Mouse (Mus musculus) heart, postnatal 0 days (tissue): ENCODE results near the gene Snupn. TPM values are rescaled to one million over a fixed set of nuclear protein-coding genes. Genes with fewer than 3 reads are reported as not detected.
"Not testable (repeated sequence)": the region's sequence is repeated elsewhere in the genome, so short reads cannot be mapped to it uniquely, and the experiment has no call there.

Experiments used
- ATAC-seq: fragments of 200-750 bp; cut with Nextera tagmentation; 2 replicates; pipeline ENCODE4 v1.8.0; 2017; ENCODE audit warnings: low read depth, moderate number of reproducible peaks, moderate library complexity; ENCODE audit not compliant: insufficient read depth
- DNase-seq: peaks from one replicate; pipeline ENCODE4 v3.0.0-alpha.2; 2016; ENCODE audit warnings: low spot score
- H3K27ac ChIP-seq: fragments of 300-500 bp; sonication (generic); 2 replicates; pipeline ENCODE4 v1.5.1; 2014; ENCODE audit warnings: low read depth, mild to moderate bottlenecking
- H3K27me3 ChIP-seq: fragments of 300-500 bp; sonication (generic); 2 replicates; pipeline ENCODE4 v1.6.1; 2014; ENCODE audit warnings: low read length, mixed read lengths; ENCODE audit not compliant: control insufficient read depth, insufficient read depth
- H3K36me3 ChIP-seq: fragments of 300-500 bp; sonication (generic); replicated peaks from 2 replicates; pipeline ENCODE4 v1.6.1; 2014; ENCODE audit warnings: low read length, mixed read lengths; ENCODE audit not compliant: control insufficient read depth, insufficient read depth
- H3K4me1 ChIP-seq: fragments of 300-500 bp; sonication (generic); 2 replicates; pipeline ENCODE4 v1.6.1; 2014; ENCODE audit warnings: antibody characterized with exemption; ENCODE audit not compliant: control insufficient read depth, insufficient read depth
- H3K4me2 ChIP-seq: fragments of 300-500 bp; sonication (generic); 2 replicates; pipeline ENCODE4 v1.6.1; 2014; ENCODE audit warnings: low read depth, mild to moderate bottlenecking, low read length, moderate library complexity
- H3K4me3 ChIP-seq: fragments of 300-500 bp; sonication (generic); 2 replicates; pipeline ENCODE4 v1.5.1; 2014; ENCODE audit warnings: low read depth, low read length
- H3K9ac ChIP-seq: fragments of 300-500 bp; sonication (generic); replicated peaks from 2 replicates; pipeline ENCODE4 v1.6.1; 2014; ENCODE audit warnings: low read depth, low read length, mixed read lengths
- H3K9me3 ChIP-seq: fragments of 300-500 bp; sonication (generic); replicated peaks from 2 replicates; pipeline ENCODE4 v1.6.1; 2016; ENCODE audit warnings: low read length; ENCODE audit not compliant: control insufficient read depth
- CTCF ChIP-seq: IDR thresholded peaks from 2 replicates; pipeline ENCODE4 v1.5.1; 2016; ENCODE audit warnings: antibody characterized with exemption, control low read depth, low read depth
- EP300 ChIP-seq: IDR thresholded peaks from 2 replicates; pipeline ENCODE4 v1.6.1; 2016; ENCODE audit warnings: antibody characterized with exemption, low read depth
- WGBS: fragments of 180-500 bp; shearing (Covaris S2); extraction: QIAGEN DNeasy Blood & Tissue Kit; methylation state at CpG from one replicate; pipeline ENCODE4 v1.1.7; 2014; 5-methylcytosine and 5-hydroxymethylcytosine counted together
- polyA plus RNA-seq: library from polyadenylated mRNA; unstranded; fragments of >200 nt; fragmentation: Nextera tagmentation; extraction: Ambion mirVana; gene quantifications from 2 replicates; pipeline ENCODE4 v1.2.1, GENCODE M21; 2015
- total RNA-seq: library from RNA; depleted of rRNA; stranded (reverse); fragments of >200 nt; gene quantifications from 2 replicates; pipeline ENCODE4 v1.2.3, GENCODE M21; 2014; ENCODE audit warnings: low replicate concordance; rRNA removed

The Snupn gene
- 2.8 and 9.6 TPM in 2 replicates for total RNA-seq
- 14.9 and 15.8 TPM in 2 replicates for polyA plus RNA-seq

- Histone ChIP-seq H3K4me1 (0 out of 2 replicates have a peak, but pooled peaks cover 5% of the 10 kb centered on the region), H3K27me3 (no peaks in the 10 kb centered on the region), H3K9me3 (no peaks in the 10 kb centered on the region), H3K36me3 (no peaks in the 10 kb centered on the region), H3K27ac (peak within 1 kb of the TSS; percentile 92), H3K4me3 (peak within 1 kb of the TSS; percentile 74), H3K9ac (peak within 1 kb of the TSS; percentile 75), H3K4me2 (peak within 1 kb of the TSS; percentile 81)
- DNase-seq (peak; percentile 97), ATAC-seq (peak; percentile 100)
- TF ChIP-seq EP300, result no peak
- no peak for TF ChIP-seq CTCF
- WGBS, result under 1% methylated on average over 50 of the region's 50 CpGs
Measured at GRCm38 (mm10) chr9:56950414-56951400, at the start of gene Snupn. Snupn (plus strand) TSS chr9:56950878.

DNA sequence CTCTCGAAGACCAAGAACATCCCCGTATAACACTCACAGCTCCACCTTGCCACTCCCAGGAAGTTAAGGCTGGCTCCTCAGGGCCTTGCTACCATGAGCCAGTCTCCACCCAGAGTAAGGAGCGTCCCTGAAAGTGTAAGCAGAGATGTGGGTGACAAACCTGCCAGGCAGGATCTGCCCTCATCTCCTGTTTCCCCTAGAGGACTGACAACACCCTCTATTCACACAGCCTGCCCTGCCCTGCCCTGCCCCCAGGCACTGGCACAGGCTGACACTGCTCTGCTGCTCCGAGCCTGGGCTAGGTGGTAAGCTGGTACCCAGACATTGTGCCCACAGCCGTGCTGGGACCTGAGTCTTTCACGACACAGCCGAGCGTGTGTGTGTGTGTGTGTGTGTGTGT is 49.5 kb upstream of the Snupn start:
- Histone ChIP-seq H3K4me2 (no peak overlapping the region), H3K27me3 (no peaks in the 10 kb centered on the region), H3K4me3 (no peak overlapping the region), H3K9ac (no peak overlapping the region), H3K27ac (no peak overlapping the region; the same call in 1 of the 2 replicates), H3K9me3 (no peaks in the 10 kb centered on the region), H3K4me1 (0 out of 2 replicates have a peak, but pooled peaks cover 4% of the 10 kb centered on the region), H3K36me3 (0 out of 2 replicates have a peak, but pooled peaks cover 14% of the 10 kb centered on the region)
- ATAC-seq, result no peak
- TF ChIP-seq CTCF, result no peak
- TF ChIP-seq EP300, result no peak
- no peak for DNase-seq
- 44% methylated on average over 8 of the region's 8 CpGs for WGBS

- ATAC-seq (no peak), DNase-seq (no peak)
- Histone ChIP-seq H3K36me3 (0 out of 2 replicates have a peak, but pooled peaks cover 3% of the 10 kb centered on the region), H3K4me3 (no peak overlapping the region), H3K27ac (no peak overlapping the region), H3K4me2 (no peak overlapping the region), H3K9ac (no peak overlapping the region), H3K4me1 (peaks cover 4% of the 10 kb centered on the region; the same call in 1 of the 2 replicates), H3K27me3 (no peaks in the 10 kb centered on the region), H3K9me3 (no peaks in the 10 kb centered on the region)
- 62% methylated on average over 3 of the region's 3 CpGs for WGBS
- TF ChIP-seq EP300, result no peak
- no peak for TF ChIP-seq CTCF
Measured at GRCm38 (mm10) chr9:56903662-56904061, 47.0 kb upstream of the Snupn start.

- WGBS, result 46% methylated on average over 9 of the region's 9 CpGs
- H3K4me2 ChIP-seq, result no peak overlapping the region
- no peak overlapping the region for H3K27ac ChIP-seq
- H3K9me3 ChIP-seq, result no peaks in the 10 kb centered on the region
- H3K36me3 ChIP-seq, result no peaks in the 10 kb centered on the region
- no peak overlapping the region for H3K4me3 ChIP-seq
- no peaks in the 10 kb centered on the region for H3K27me3 ChIP-seq
- H3K9ac ChIP-seq, result no peak overlapping the region
- DNase-seq (no peak), ATAC-seq (peak; percentile 49; the same call in 1 of the 2 replicates)
- no peaks in the 10 kb centered on the region; the same call in 1 of the 2 replicates for H3K4me1 ChIP-seq
- TF ChIP-seq CTCF (no peak), EP300 (no peak)
Measured at GRCm38 (mm10) chr9:56907549-56907948, 43.1 kb upstream of the Snupn start.

- H3K27me3 ChIP-seq, H3K27ac ChIP-seq, ATAC-seq, H3K4me1 ChIP-seq, DNase-seq, H3K9ac ChIP-seq, H3K36me3 ChIP-seq, H3K9me3 ChIP-seq, H3K4me2 ChIP-seq, H3K4me3 ChIP-seq: not testable (repeated sequence)
- whole genome bisulfite sequencing, result 43% methylated on average over 4 of the region's 4 CpGs
Measured at GRCm38 (mm10) chr9:56909991-56910390, 40.7 kb upstream of the Snupn start.
